Mouse (Mus musculus): ENCODE data around the gene Fbxw4.

DNA sequence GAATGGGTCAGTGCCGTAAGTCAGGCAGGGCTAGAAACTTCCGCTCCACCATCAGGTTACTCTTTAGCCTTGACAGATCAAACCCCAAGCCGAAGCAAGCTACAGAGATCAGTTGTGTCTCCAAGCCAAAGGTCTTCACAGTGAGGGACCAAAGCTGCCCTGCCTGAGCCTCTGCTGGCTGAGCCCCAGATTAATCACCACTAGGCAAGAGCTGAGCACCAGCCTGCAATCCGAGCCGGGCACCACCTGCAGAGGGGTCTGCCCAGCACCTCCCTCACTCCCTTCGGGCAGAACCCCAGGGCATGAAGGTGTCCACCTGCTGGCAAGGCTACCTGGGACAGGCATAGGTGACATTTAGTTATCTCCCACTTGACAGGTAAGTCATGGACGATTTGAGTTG is 39.1 kb downstream of the Fbxw4 start:
- TF ChIP-seq CTCF (IDR thresholded peaks at IDR 0.05; ENCODE audit: borderline replicate concordance, extremely low read depth, insufficient read depth, insufficient read length), result no peak
- no peak for TF ChIP-seq POLR2A (IDR thresholded peaks at IDR 0.05; ENCODE audit: borderline replicate concordance, extremely low read depth, insufficient read depth, insufficient read length, poor library complexity, severe bottlenecking)
